In the genomic region with DNA sequence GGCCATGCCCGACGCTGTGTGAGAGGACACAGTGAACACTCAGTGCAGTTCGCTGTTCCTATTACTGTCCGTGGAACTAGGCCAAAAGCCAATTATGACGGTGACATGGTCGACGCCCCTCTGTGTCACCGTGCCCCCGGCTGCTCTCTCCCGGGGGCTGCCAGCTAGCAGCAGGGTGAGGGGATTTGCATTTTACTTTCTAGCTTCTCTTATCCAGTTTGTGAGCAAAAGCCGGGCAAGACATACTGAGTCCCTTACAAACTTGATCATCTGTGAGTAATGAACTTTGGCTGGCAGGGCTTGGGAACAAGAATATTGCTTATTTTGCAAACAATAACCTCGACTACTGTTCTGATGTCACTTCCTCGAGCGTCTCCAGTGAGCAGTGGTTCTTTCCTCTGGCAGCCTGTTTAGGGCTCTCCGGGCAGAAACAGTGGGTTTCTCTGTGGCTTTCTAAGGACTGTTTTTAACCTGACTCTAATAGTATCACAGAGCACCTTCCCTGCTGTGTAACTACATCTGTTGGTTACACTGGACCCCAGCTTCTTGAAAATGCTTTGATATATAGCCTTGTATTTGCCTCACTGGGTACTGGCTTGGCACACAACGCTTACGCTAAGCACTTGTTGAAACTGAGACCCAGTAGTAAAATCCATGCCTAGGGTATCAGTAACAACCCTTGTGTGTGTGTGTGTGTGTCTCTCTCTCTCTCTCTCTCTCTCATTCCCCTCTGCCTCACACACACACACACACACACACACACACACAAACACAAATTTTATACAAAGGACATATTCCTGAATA, we compare ENCODE assay signal across 8 mouse cellular contexts.
A peak's percentile ranks its signal among the peaks of the same experiment; 100 is the strongest.
DNase-seq lines count a peak whose midpoint lies in the region; TF ChIP-seq lines count a peak whose summit lies in the region.

No protein-coding gene starts in this region.

- no peak overlapping the region for H3K4me3 ChIP-seq in layer of hippocampus, adult 2 months
- H3K4me3 ChIP-seq in olfactory bulb, adult 2 months (ENCODE audit: insufficient read depth, low read depth, low read length): no peak overlapping the region

- H3K27ac ChIP-seq in layer of hippocampus, adult 2 months: peak overlapping the region; percentile 72
- 0 out of 2 replicates have a peak overlapping the region, but pooled peaks have one; percentile 4 for H3K27ac ChIP-seq in olfactory bulb, adult 2 months (ENCODE audit: insufficient read depth, low read depth, low read length)

- no peak for DNase-seq in layer of hippocampus, adult 2 months (ENCODE audit: low spot score in 2 of 2)
- DNase-seq in layer of hippocampus, postnatal 36 days: no peak
- peak; percentile 32 for DNase-seq in heart, adult 8-10 months (ENCODE audit: low spot score)
- peak; percentile 39 to 43 for DNase-seq in kidney, postnatal 36 days
- no peak for DNase-seq in urinary bladder, postnatal 4 days (ENCODE audit: low spot score in 2 of 2)
- DNase-seq in liver: no peak
- DNase-seq in natural killer cell, adult 2 months (ENCODE audit: low spot score in 2 of 2): no peak

- no peak for TF ChIP-seq CTCF in layer of hippocampus, adult 2 months (conservative IDR thresholded peaks at IDR 0.05)
- TF ChIP-seq CTCF in olfactory bulb, adult 2 months (IDR thresholded peaks at IDR 0.05; ENCODE audit: insufficient read depth, low read depth, low read length): no peak

- 20% methylated on average over 17 of the region's 17 CpGs for WGBS in olfactory bulb, adult 2 months

- TF ChIP-seq POLR2A in olfactory bulb, adult 2 months (IDR thresholded peaks at IDR 0.05; ENCODE audit: insufficient read depth, low read depth, low read length): no peak

- peaks cover 22% of the 10 kb centered on the region for H3K4me1 ChIP-seq in olfactory bulb, adult 2 months (ENCODE audit: control insufficient read depth, insufficient read depth, low read length)

Comparison
In these comparisons a context has a peak if more than half of its experiments do, and no peak if none do; other contexts are left out.
1. DNase-seq: peak in heart, adult 8-10 months (single experiment) and kidney, postnatal 36 days (2 of 2); none in layer of hippocampus, adult 2 months (0 of 2), layer of hippocampus, postnatal 36 days (0 of 2), urinary bladder, postnatal 4 days (0 of 2), liver (single experiment) and natural killer cell, adult 2 months (0 of 2).